Mouse (Mus musculus) cerebellum, adult 2 months (tissue): ENCODE data around the gene Lin28b. TPM values are rescaled to one million over a fixed set of nuclear protein-coding genes. Genes with fewer than 3 reads are reported as not detected.
A peak's percentile ranks its signal among the peaks of the same experiment; 100 is the strongest.
"Not testable (repeated sequence)": the region's sequence is repeated elsewhere in the genome, so short reads cannot be mapped to it uniquely, and the experiment has no call there.

Experiments used
- DNase-seq, 2 experiments: peaks; one replicate each; pipeline ENCODE4 v3.0.0; 2021
- H3K27ac ChIP-seq: fragments of 200-500 bp; 2 replicates; pipeline ENCODE4 v1.5.1; 2012; ENCODE audit warnings: low read length, control low read depth, inconsistent platforms; ENCODE audit not compliant: insufficient read depth
- H3K27me3 ChIP-seq: fragments of 200-500 bp; 2 replicates; pipeline ENCODE4 v1.6.1; 2012; ENCODE audit warnings: inconsistent platforms, mild to moderate bottlenecking, low read length, moderate library complexity; ENCODE audit not compliant: control insufficient read depth, insufficient read depth
- H3K4me1 ChIP-seq: fragments of 200-500 bp; 2 replicates; pipeline ENCODE4 v1.6.1; 2011; ENCODE audit warnings: low read length; ENCODE audit not compliant: control insufficient read depth, insufficient read depth
- H3K4me3 ChIP-seq: fragments of 200-500 bp; replicated peaks from 2 replicates; pipeline ENCODE3; 2011; ENCODE audit warnings: mild to moderate bottlenecking, low read depth, low read length, control low read depth; ENCODE audit not compliant: insufficient read depth
- CTCF ChIP-seq: fragments of 200-500 bp; IDR thresholded peaks from 2 replicates; pipeline ENCODE4 v1.5.1; 2011; ENCODE audit warnings: low read depth, mild to moderate bottlenecking, control low read depth, low read length, moderate library complexity, borderline replicate concordance; ENCODE audit not compliant: insufficient read depth
- POLR2A ChIP-seq: fragments of 200-500 bp; IDR thresholded peaks from 2 replicates; pipeline ENCODE4 v1.6.1; 2011; ENCODE audit warnings: low read length, control low read depth, borderline replicate concordance; ENCODE audit not compliant: insufficient read depth
- WGBS: fragments of 180-500 bp; shearing (Covaris S2); methylation state at CpG from one replicate; pipeline ENCODE4 v1.1.7; 2018; 5-methylcytosine and 5-hydroxymethylcytosine counted together
- polyA plus RNA-seq: library from polyadenylated mRNA; depleted of rRNA; stranded (reverse); fragments of >200 nt; gene quantifications from 2 replicates; pipeline ENCODE4 v1.2.3, GENCODE M21; 2012

Lin28b gene
- polyA plus RNA-seq, 1 experiment: 3.2 TPM

GRCm38 (mm10) chr10:45366987-45367705 is 119.0 kb downstream of the Lin28b start:
- Histone ChIP-seq H3K27me3 (no peaks in the 10 kb centered on the region), H3K4me3 (no peak overlapping the region), H3K4me1 (no peaks in the 10 kb centered on the region), H3K27ac (no peak overlapping the region)
- WGBS: 88% methylated on average over 17 of the region's 17 CpGs
- TF ChIP-seq CTCF: no peak
- DNase-seq: no peak

DNA sequence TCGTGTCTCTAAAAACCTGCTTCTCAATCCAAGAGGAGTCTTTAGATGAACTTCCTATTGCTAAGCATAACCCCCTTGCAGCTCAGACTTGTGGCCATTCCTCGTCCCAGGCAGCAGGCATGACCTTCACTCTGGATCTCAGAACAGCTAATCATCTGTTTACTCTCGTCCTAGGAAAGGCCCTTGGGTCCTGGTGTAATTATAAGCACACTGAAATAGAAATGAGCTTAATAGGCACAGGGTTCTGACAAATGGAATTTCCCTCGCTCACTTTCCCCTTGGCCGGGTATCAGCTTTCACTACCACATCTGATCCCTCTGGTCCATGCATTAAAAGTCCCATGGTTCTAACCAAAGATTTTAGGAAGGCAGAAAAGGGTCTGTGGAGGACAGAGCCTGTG is 122.8 kb downstream of the Lin28b start:
- H3K27ac ChIP-seq: no peak overlapping the region
- no peak for TF ChIP-seq CTCF
- TF ChIP-seq POLR2A: no peak
- WGBS: 61% methylated on average over 5 of the region's 5 CpGs
- H3K27me3 ChIP-seq: no peaks in the 10 kb centered on the region
- no peak overlapping the region for H3K4me3 ChIP-seq
- DNase-seq: no peak
- no peaks in the 10 kb centered on the region for H3K4me1 ChIP-seq

GRCm38 (mm10) chr10:45356091-45356490 is 130.1 kb downstream of the Lin28b start:
- Histone ChIP-seq H3K4me1 (no peaks in the 10 kb centered on the region), H3K4me3 (no peak overlapping the region), H3K27me3 (no peaks in the 10 kb centered on the region), H3K27ac (no peak overlapping the region)
- no peak for DNase-seq
- 86% methylated on average over 6 of the region's 6 CpGs for WGBS
- TF ChIP-seq CTCF (no peak), POLR2A (no peak)

DNA sequence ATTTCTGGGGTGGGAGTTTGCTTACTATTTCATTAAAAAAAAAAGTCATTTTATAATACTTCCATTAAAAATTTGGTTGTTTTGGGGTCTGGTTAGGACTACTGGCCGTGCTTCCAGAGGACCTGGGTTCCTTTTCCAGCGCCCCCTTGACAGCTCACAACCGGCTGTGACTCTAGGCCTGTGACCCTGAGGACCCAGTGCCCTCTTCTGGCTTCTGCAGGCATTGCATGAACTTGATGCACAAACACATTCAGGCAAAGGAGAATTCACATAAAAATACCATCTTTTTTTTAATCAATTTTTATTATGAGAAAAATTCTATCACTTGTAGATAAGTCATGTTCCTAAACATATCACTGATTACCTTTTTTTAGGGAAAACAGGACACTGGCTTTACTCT is 138.1 kb downstream of the Lin28b start:
- H3K4me3 ChIP-seq, H3K27ac ChIP-seq, DNase-seq, H3K4me1 ChIP-seq, H3K27me3 ChIP-seq: not testable (repeated sequence)
- 84% methylated on average over 3 of the region's 3 CpGs for WGBS

GRCm38 (mm10) chr10:45345217-45345616 is 141.0 kb downstream of the Lin28b start:
- H3K4me1 ChIP-seq: no peaks in the 10 kb centered on the region
- H3K27ac ChIP-seq: no peak overlapping the region
- WGBS: 74% methylated on average over 9 of the region's 9 CpGs
- no peak for TF ChIP-seq POLR2A
- no peak for TF ChIP-seq CTCF
- no peak for DNase-seq
- no peak overlapping the region for H3K4me3 ChIP-seq
- H3K27me3 ChIP-seq: no peaks in the 10 kb centered on the region

DNA sequence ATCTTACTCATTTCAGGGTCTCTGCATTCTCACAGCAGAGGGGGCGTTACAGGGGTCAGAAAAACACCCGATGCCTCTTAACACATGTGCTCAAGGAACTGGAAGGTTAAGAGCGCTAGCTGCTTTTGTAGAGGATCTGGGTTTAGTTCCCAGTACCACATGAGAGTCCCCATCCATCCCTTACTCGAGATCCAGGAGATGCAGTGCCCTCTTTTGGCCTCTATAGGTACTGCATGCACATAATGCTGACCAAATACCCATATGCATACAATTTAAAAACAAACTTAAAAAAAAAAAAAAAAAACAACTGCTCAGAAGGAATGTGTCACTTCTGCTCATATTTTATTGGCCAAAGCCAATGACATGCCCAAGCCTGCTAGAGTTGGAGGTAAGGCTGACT is 141.8 kb downstream of the Lin28b start:
- H3K27me3 ChIP-seq: no peaks in the 10 kb centered on the region
- TF ChIP-seq POLR2A (no peak), CTCF (no peak)
- no peak overlapping the region for H3K27ac ChIP-seq
- H3K4me3 ChIP-seq: no peak overlapping the region
- DNase-seq: no peak
- H3K4me1 ChIP-seq: no peaks in the 10 kb centered on the region
- 85% methylated on average over 4 of the region's 4 CpGs for WGBS

DNA sequence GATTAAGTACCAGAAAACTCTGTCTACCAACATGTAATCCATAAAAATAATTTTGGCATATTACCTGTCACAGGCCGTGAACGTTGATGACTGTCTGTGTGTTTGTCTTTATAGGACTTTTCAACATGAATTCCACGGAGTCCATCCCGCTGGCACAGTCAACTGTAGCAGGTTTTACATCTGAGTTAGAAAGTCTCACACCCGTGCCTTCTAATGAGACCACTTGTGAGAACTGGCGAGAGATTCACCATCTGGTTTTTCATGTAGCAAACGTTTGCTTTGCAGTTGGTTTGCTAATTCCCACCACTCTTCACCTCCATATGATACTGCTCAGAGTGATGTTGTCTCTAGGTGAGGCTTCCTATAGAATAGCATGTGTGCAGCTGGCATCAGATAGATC is 147.1 kb downstream of the Lin28b start:
- no peak overlapping the region for H3K27ac ChIP-seq
- no peak for DNase-seq
- TF ChIP-seq CTCF: no peak
- no peak for TF ChIP-seq POLR2A
- 40% methylated on average over 7 of the region's 7 CpGs for WGBS
- H3K27me3 ChIP-seq: no peaks in the 10 kb centered on the region; the same call in 1 of the 2 replicates
- H3K4me3 ChIP-seq: no peak overlapping the region
- no peaks in the 10 kb centered on the region for H3K4me1 ChIP-seq

DNA sequence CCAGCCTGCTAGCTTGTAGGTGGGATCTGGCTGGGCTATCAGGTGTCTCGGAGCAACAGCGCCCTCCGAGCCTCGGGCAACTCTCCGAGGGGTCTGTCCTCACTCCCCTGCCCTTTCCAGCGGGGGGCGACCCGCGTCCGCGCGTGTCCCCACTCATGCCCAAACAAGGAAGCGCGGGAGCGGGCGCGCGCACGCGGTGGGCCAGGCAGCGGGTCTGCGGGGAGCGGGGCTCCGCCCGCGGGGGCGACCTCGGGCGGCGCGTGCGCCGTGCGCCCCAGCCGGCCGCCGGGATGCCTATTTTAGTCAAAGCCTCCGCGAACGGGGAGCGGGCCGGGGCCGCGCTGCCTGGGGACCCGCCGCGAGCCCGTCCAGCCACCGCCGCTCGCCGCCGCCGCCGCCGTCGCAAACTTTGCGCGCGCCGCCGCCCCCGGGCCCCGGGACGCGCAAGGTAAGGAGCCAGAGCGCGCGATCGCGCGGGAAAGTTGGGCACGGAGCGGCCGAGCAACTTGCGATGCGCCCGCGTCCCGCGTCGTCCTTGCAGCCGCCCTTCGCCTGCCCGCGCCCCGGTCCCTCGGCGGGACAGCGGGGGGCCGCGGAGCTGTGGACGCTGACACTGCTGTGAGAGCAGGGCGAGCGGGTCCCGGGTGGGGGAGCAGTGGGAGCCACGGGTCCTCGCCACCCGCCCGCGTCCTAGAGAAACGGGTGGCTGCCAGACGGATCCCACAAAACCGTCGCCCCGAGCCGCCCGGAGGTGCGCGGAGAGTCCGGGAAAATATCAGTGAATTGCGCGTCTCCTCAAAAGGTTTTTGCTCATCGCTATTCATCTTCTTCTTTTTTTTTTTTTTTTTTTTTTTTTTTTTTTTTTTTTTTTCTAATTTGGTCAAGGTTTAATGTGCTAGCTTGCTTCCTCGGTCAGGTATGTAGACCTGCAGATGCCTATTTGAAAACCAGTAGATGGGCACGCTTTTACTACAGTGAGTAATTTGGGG is 150.5 kb downstream of the Lin28b start, which contains the start of gene Bves:
Bves (plus strand) TSS at position 339 of the 989 bp plus-strand sequence.
- H3K27ac ChIP-seq: no peak within 1 kb of the TSS
- no peaks in the 10 kb centered on the region; the same call in 1 of the 2 replicates for H3K27me3 ChIP-seq
- no peak within 1 kb of the TSS for H3K4me3 ChIP-seq
- DNase-seq: peak in 1 of 2 experiments; percentile 1
- TF ChIP-seq CTCF (no peak), POLR2A (no peak)
- 1% methylated on average over 116 of the region's 116 CpGs for WGBS
- H3K4me1 ChIP-seq: no peaks in the 10 kb centered on the region
